ENCODE assay signal across 8 mouse cellular contexts in genomic region chr17:35126206-35126611, GRCm38 (mm10). TPM values are rescaled to one million over a fixed set of nuclear protein-coding genes. Genes with fewer than 3 reads are reported as not detected.
DNase-seq lines count a peak whose midpoint lies in the region; ATAC-seq and TF ChIP-seq lines count a peak whose summit lies in the region.

TSS of gene D17H6S53E (plus strand) at chr17:35126373.

- H3K9me3 ChIP-seq in embryonic facial prominence, embryonic 12.5 days = no peaks in the 10 kb centered on the region
- H3K9me3 ChIP-seq in midbrain, postnatal 0 days (ENCODE audit: low read length) = no peaks in the 10 kb centered on the region

- H3K27ac ChIP-seq in embryonic facial prominence, embryonic 12.5 days = peak within 1 kb of the TSS; percentile 80
- peak within 1 kb of the TSS; percentile 80 for H3K27ac ChIP-seq in midbrain, postnatal 0 days (ENCODE audit: low read depth, low read length)

- no peaks in the 10 kb centered on the region for H3K27me3 ChIP-seq in embryonic facial prominence, embryonic 12.5 days
- no peaks in the 10 kb centered on the region for H3K27me3 ChIP-seq in midbrain, postnatal 0 days (ENCODE audit: insufficient read depth, low read length)

- H3K9ac ChIP-seq in embryonic facial prominence, embryonic 12.5 days = peak within 1 kb of the TSS; percentile 78
- peak within 1 kb of the TSS; percentile 84 for H3K9ac ChIP-seq in midbrain, postnatal 0 days (replicated peaks; ENCODE audit: low read length, poor library complexity, severe bottlenecking)

- WGBS in embryonic facial prominence, embryonic 12.5 days = under 1% methylated on average over 36 of the region's 36 CpGs
- WGBS in midbrain, postnatal 0 days = under 1% methylated on average over 36 of the region's 36 CpGs

- ATAC-seq in embryonic facial prominence, embryonic 12.5 days (ENCODE audit: insufficient number of reproducible peaks, insufficient read depth, low FRiP score, low TSS enrichment) = peak; percentile 29
- peak; percentile 22; the same call in 1 of the 2 replicates for ATAC-seq in midbrain, postnatal 0 days (ENCODE audit: low FRiP score)

- peak within 1 kb of the TSS; percentile 67 for H3K4me2 ChIP-seq in embryonic facial prominence, embryonic 12.5 days (replicated peaks)
- peak within 1 kb of the TSS; percentile 88 for H3K4me2 ChIP-seq in midbrain, postnatal 0 days (ENCODE audit: low read depth, low read length, poor library complexity, severe bottlenecking)

- TF ChIP-seq CTCF in midbrain, postnatal 0 days (IDR thresholded peaks at IDR 0.05) = no peak

- H3K4me1 ChIP-seq in embryonic facial prominence, embryonic 12.5 days = peaks cover 24% of the 10 kb centered on the region
- H3K4me1 ChIP-seq in midbrain, postnatal 0 days (ENCODE audit: insufficient read depth, low read length) = peaks cover 13% of the 10 kb centered on the region

- H3K36me3 ChIP-seq in embryonic facial prominence, embryonic 12.5 days = peaks cover 29% of the 10 kb centered on the region; the same call in 1 of the 2 replicates
- peaks cover 13% of the 10 kb centered on the region for H3K36me3 ChIP-seq in midbrain, postnatal 0 days (ENCODE audit: insufficient read depth, low read length)

- DNase-seq in 3134 (ENCODE audit: extremely low read depth, insufficient read length, low spot score) (peak; percentile 87), liver (peak; percentile 89)
- DNase-seq in adrenal gland, adult 8-10 months = peak; percentile 71
- DNase-seq in heart, adult 8-10 months (ENCODE audit: low spot score) = peak; percentile 72
- DNase-seq in kidney, adult 8-10 months = peak; percentile 66 to 69
- peak; percentile 74 for DNase-seq in midbrain, postnatal 0 days (ENCODE audit: low spot score)
- peak; percentile 63 to 66 for DNase-seq in spleen, postnatal 14 days (ENCODE audit: low spot score in 2 of 2)

- H3K4me3 ChIP-seq in embryonic facial prominence, embryonic 12.5 days = peak within 1 kb of the TSS; percentile 69
- H3K4me3 ChIP-seq in midbrain, postnatal 0 days (ENCODE audit: low read depth, low read length) = peak within 1 kb of the TSS; percentile 69

RNA-seq across cellular contexts. Expression of gene D17H6S53E, which starts in this region (rescaled TPM):
- 10 to 100 TPM; 29.3 to 41.2 (median 39.6) TPM for total RNA-seq in adrenal gland, adult 8-10 months (2022)
- polyA plus RNA-seq in embryonic facial prominence, embryonic 12.5 days (2016; fragmentation: Nextera tagmentation; extraction: Ambion mirVana) = 9.3 and 10.7 TPM in 2 replicates
- 10 to 100 TPM; 27.8 to 33.4 (median 30.3) TPM for total RNA-seq in heart, adult 8-10 months (2022)
- total RNA-seq in midbrain, postnatal 0 days (2014; rRNA removed) = 10.7 and 28.0 TPM in 2 replicates
- 9.6 and 10.3 TPM in 2 replicates for polyA plus RNA-seq in midbrain, postnatal 0 days (2015; fragmentation: Nextera tagmentation; extraction: Ambion mirVana)

Comparison
In these comparisons a context has a peak if more than half of its experiments do, and no peak if none do; other contexts are left out.
1. Peak in every context shown above with its lines: DNase-seq, ATAC-seq, H3K4me3 ChIP-seq and H3K27ac ChIP-seq.